Mouse (Mus musculus): Measurements from ENCODE around the gene Rrp36.

Rrp36 gene

DNA sequence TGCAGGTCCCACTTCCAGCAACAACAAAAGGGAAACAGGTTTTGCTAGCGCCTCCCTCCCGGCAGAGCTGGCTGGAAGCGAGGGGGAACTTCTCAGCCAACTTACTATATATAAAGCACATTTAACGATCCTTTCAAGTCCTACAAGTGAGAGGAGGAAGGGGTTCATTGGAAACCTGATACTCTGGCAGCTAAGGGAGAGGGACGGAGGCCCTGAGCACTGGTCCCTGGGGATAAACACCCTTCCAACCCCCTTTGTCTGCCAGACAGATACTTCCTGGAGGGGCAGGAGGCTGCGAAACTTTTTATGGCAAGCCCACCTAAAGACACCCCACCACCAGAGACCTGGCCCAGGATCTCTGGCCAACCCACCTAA is 55.8 kb downstream of the Rrp36 start:
- DNase-seq (ENCODE audit: extremely low read depth, low read depth): no peak

DNA sequence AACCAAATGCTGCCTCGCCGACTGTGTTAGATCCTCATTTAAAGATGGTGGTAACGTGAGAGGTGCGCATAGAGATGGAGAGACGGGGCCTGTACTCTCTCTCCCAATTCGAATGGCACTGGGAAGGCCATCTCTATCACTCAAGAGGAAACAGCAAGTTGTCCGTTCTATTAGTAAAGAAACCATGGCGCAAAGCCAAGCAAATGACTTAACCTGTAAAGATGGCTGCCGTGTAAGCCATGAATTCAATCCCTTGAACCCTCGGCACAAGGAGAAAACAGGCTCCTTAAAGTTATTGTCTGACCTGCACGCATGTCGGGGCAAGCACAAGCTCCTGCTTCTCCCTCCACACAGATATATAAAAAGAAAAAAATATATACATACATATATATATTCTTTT is 56.4 kb downstream of the Rrp36 start:
- no peak for DNase-seq (ENCODE audit: extremely low read depth, low read depth)

Data from MEL-GATA-1-ER (cell line).